Mouse (Mus musculus) v-Abl transformed pro-B cells (cell line): ENCODE results near the gene P2ry2.

ENCODE experiments used
- in situ Hi-C, 2 experiments: fragments of 400-800 bp; cut with MboI; formaldehyde crosslinking; loops; one replicate each; pipeline ENCODE4 v1.15.1; 2025; ENCODE audit not compliant: unreplicated experiment in 2 of 2

Gene P2ry2

GRCm38 (mm10) chr7:101012541-101012940, at the start of gene P2ry2:
Gene P2ry2 (minus strand): TSS chr7:101012866.
- in situ Hi-C loops = loop anchor here in 1 of 2 experiments (25.0 kb wide), 1 partner anchor 1075 kb away; the partner anchor contains the start of gene Trpc2

- in situ Hi-C loops = no loop called here
These were observed 49.6 kb upstream of the P2ry2 start for GRCm38 (mm10) chr7:101062246-101062645.

GRCm38 (mm10) chr7:101061381-101061780, 48.7 kb upstream of the P2ry2 start:
- in situ Hi-C loops = no loop called here

- in situ Hi-C loops = no loop called here
These were observed 47.8 kb upstream of the P2ry2 start for GRCm38 (mm10) chr7:101060476-101060875.

GRCm38 (mm10) chr7:101059188-101059587, 46.5 kb upstream of the P2ry2 start:
- in situ Hi-C loops = loop anchor here in 1 of 2 experiments (5.0 kb wide), 1 partner anchor 168 kb away; no protein-coding TSS in a partner anchor

GRCm38 (mm10) chr7:101057309-101057708, 44.6 kb upstream of the P2ry2 start:
- in situ Hi-C loops = loop anchor here in 1 of 2 experiments (5.0 kb wide), 1 partner anchor 170 kb away; no protein-coding TSS in a partner anchor

- in situ Hi-C loops = no loop called here
These were observed 40.5 kb upstream of the P2ry2 start for GRCm38 (mm10) chr7:101053136-101053535.

GRCm38 (mm10) chr7:101051551-101052221, 39.0 kb upstream of the P2ry2 start:
- in situ Hi-C loops = no loop called here

- in situ Hi-C loops = no loop called here
These were observed 38.3 kb upstream of the P2ry2 start for GRCm38 (mm10) chr7:101050724-101051550.

- in situ Hi-C loops = loop anchor here (5.0 to 25.0 kb wide), 5 partner anchors 52 to 1038 kb away; partner anchors contain the start of gene Trpc2 (in 1 of the 2)
These were observed 36.8 kb upstream of the P2ry2 start for GRCm38 (mm10) chr7:101049326-101050087.

GRCm38 (mm10) chr7:101048247-101048646, 35.6 kb upstream of the P2ry2 start:
- in situ Hi-C loops = loop anchor here (5.0 to 25.0 kb wide), 5 partner anchors 51 to 1039 kb away; partner anchors contain the start of gene Trpc2 (in 1 of the 2)

GRCm38 (mm10) chr7:101043846-101044541, 31.3 kb upstream of the P2ry2 start:
- in situ Hi-C loops = loop anchor here in 1 of 2 experiments (25.0 kb wide), 1 partner anchor 1043 kb away; the partner anchor contains the start of gene Trpc2

- in situ Hi-C loops = loop anchor here in 1 of 2 experiments (25.0 kb wide), 1 partner anchor 1045 kb away; the partner anchor contains the start of gene Trpc2
These were observed 29.5 kb upstream of the P2ry2 start for GRCm38 (mm10) chr7:101041977-101042749.

- in situ Hi-C loops = loop anchor here in 1 of 2 experiments (25.0 kb wide), 1 partner anchor 1046 kb away; the partner anchor contains the start of gene Trpc2
These were observed 28.9 kb upstream of the P2ry2 start for GRCm38 (mm10) chr7:101041544-101041943.

GRCm38 (mm10) chr7:101033371-101033770, 20.7 kb upstream of the P2ry2 start:
- in situ Hi-C loops = loop anchor here in 1 of 2 experiments (25.0 kb wide), 1 partner anchor 1054 kb away; the partner anchor contains the start of gene Trpc2

- in situ Hi-C loops = loop anchor here in 1 of 2 experiments (25.0 kb wide), 1 partner anchor 1056 kb away; the partner anchor contains the start of gene Trpc2
These were observed 18.6 kb upstream of the P2ry2 start for GRCm38 (mm10) chr7:101031234-101031633.

- in situ Hi-C loops = loop anchor here in 1 of 2 experiments (25.0 kb wide), 1 partner anchor 1057 kb away; the partner anchor contains the start of gene Trpc2
These were observed 18.1 kb upstream of the P2ry2 start for GRCm38 (mm10) chr7:101030756-101031155.

- in situ Hi-C loops = loop anchor here in 1 of 2 experiments (25.0 kb wide), 1 partner anchor 1058 kb away; the partner anchor contains the start of gene Trpc2
These were observed 16.8 kb upstream of the P2ry2 start for GRCm38 (mm10) chr7:101029446-101029845.
